Mouse (Mus musculus) heart, embryonic 14.5 days (tissue): ENCODE measurements at regions not wholly inside any gene's neighbourhood (a gene's known extent, or its start where the extent isn't known, plus 50 kb on each side); places are given as distances from the start of the nearest gene placed in this dataset.
"Not testable (repeated sequence)": the region's sequence is repeated elsewhere in the genome, so short reads cannot be mapped to it uniquely, and the experiment has no call there.

ENCODE experiments used
- ATAC-seq: fragments of 200-750 bp; cut with Nextera tagmentation; 2 replicates; pipeline ENCODE4 v1.8.0; 2017; ENCODE audit warnings: low read depth, moderate TSS enrichment; ENCODE audit not compliant: insufficient number of reproducible peaks, insufficient read depth, low FRiP score
- H3K27ac ChIP-seq, 2 experiments: fragments of 200-500 bp in 1 of 2; fragments of 300-500 bp in 1 of 2; sonication (generic) in 1 of 2; replicated peaks in 1 of 2; 2 replicates each; pipeline ENCODE4 v1.5.1; 2012 to 2014; ENCODE audit warnings: low read depth in 2 of 2, low read length in 2 of 2, control low read depth in 1 of 2, mild to moderate bottlenecking in 1 of 2, mixed read lengths in 1 of 2; ENCODE audit not compliant: control insufficient read depth in 1 of 2, insufficient read depth in 1 of 2
- H3K27me3 ChIP-seq: fragments of 300-500 bp; sonication (generic); 2 replicates; pipeline ENCODE4 v1.6.1; 2014; ENCODE audit warnings: mild to moderate bottlenecking, low read length, control low read depth; ENCODE audit not compliant: control insufficient read depth, insufficient read depth
- H3K36me3 ChIP-seq: fragments of 300-500 bp; sonication (generic); 2 replicates; pipeline ENCODE4 v1.6.1; 2014; ENCODE audit warnings: mild to moderate bottlenecking, control low read depth, low read length, mixed read lengths; ENCODE audit not compliant: control insufficient read depth, insufficient read depth
- H3K4me1 ChIP-seq, 2 experiments: fragments of 200-500 bp in 1 of 2; fragments of 300-500 bp in 1 of 2; sonication (generic) in 1 of 2; 2 replicates each; pipeline ENCODE4 v1.6.1; 2012 to 2014; ENCODE audit warnings: low read length in 2 of 2, control low read depth in 1 of 2, mixed read lengths in 1 of 2; ENCODE audit not compliant: control insufficient read depth in 2 of 2, insufficient read depth in 2 of 2
- H3K4me2 ChIP-seq: fragments of 300-500 bp; sonication (generic); 2 replicates; pipeline ENCODE4 v1.6.1; 2014; ENCODE audit warnings: mild to moderate bottlenecking, low read length
- H3K4me3 ChIP-seq, 2 experiments: fragments of 200-500 bp in 1 of 2; fragments of 300-500 bp in 1 of 2; sonication (generic) in 1 of 2; 2 replicates each; pipeline ENCODE4 v1.5.1; 2012 to 2014; ENCODE audit warnings: low read length in 2 of 2, mild to moderate bottlenecking in 2 of 2, control low read depth in 1 of 2, low read depth in 1 of 2, moderate library complexity in 1 of 2; ENCODE audit not compliant: control insufficient read depth in 1 of 2, insufficient read depth in 1 of 2
- H3K9ac ChIP-seq: fragments of 300-500 bp; sonication (generic); 2 replicates; pipeline ENCODE4 v1.6.1; 2014; ENCODE audit warnings: mild to moderate bottlenecking, low read length
- H3K9me3 ChIP-seq: fragments of 300-500 bp; sonication (generic); 2 replicates; pipeline ENCODE4 v1.6.1; 2016; ENCODE audit warnings: low read length, control low read depth; ENCODE audit not compliant: control insufficient read depth
- WGBS: fragments of 180-500 bp; shearing (Covaris S2); extraction: QIAGEN DNeasy Blood & Tissue Kit; methylation state at CpG from one replicate; pipeline ENCODE4 v1.1.7; 2014; 5-methylcytosine and 5-hydroxymethylcytosine counted together

DNA sequence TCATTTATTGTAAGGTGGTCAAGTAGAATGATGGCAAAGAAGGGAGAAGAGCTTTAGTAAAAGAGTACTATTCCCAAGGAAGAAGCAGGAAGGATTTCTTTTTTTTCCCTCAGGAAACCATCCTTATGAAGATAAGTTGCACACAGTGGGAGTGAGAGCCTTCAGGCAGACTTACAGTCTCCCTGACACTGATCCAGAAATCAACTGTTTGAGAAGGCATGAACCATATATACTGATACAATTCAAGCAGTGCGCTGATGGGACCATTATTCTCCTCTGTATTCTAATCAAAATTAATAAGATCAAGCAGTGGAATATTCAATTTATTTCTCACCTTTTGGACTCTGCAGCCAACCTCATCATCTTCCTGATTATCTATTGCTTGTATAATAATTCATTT lies 337.5 kb downstream of the Pros1 start:
- no peaks in the 10 kb centered on the region for H3K4me1 ChIP-seq
- H3K27me3 ChIP-seq = no peaks in the 10 kb centered on the region
- ATAC-seq = no peak
- H3K9me3 ChIP-seq = no peaks in the 10 kb centered on the region
- WGBS = 69% methylated on average over 1 of the region's 1 CpGs
- H3K27ac ChIP-seq = no peak overlapping the region
- no peaks in the 10 kb centered on the region for H3K36me3 ChIP-seq
- no peak overlapping the region for H3K4me2 ChIP-seq
- H3K4me3 ChIP-seq = no peak overlapping the region
- no peak overlapping the region for H3K9ac ChIP-seq

DNA sequence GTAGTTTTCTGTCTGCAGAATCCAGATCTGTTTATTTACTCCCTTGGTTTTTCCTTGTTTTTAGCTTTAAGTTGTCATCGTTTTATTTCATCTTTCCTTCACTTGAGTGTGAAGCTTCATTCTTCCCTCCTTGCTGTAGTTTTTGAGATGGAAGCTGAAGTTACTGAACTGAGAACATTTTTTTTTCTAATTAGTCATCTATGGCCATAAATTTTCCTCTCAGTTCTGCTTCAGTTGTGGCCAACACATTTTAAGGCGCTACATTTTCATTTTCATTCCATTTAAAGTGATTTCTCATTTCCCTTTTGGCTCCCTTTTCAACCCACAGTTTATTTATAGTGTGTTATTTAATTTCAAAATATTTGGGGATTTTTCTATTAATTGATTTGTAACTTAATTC lies 340.5 kb downstream of the Pros1 start:
- no peak for ATAC-seq

DNA sequence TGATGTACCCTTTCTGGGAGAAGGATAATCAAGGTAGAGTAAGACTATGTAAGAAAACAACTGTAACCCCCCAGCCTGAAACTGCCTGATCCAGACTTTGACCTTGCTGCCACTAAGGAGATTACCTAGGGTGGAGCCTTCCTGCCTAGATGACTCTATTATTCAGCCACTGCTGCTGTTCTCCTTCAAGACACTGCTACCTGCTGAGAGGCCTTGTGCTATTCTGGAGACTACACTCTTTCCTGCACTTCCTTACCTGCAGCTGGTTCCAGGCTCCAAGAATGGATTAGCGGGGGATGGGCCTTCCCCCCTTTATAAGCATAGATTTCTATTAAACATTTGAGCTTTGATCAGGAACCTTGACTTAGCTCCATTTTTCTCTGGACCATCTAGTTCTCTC lies 359.4 kb downstream of the Pros1 start:
- not testable (repeated sequence) for ATAC-seq, H3K9ac ChIP-seq, H3K4me1 ChIP-seq, H3K9me3 ChIP-seq, H3K27me3 ChIP-seq, H3K4me2 ChIP-seq, H3K4me3 ChIP-seq, H3K27ac ChIP-seq, H3K36me3 ChIP-seq
- WGBS = 81% methylated on average over 1 of the region's 1 CpGs

More for the DNA sequence above, 340.5 kb downstream of the Pros1 start:
- Histone ChIP-seq H3K4me1 (no peaks in the 10 kb centered on the region), H3K27me3 (no peaks in the 10 kb centered on the region), H3K4me3 (no peak overlapping the region), H3K27ac (no peak overlapping the region), H3K4me2 (no peak overlapping the region), H3K36me3 (no peaks in the 10 kb centered on the region), H3K9me3 (no peaks in the 10 kb centered on the region), H3K9ac (no peak overlapping the region)
- 70% methylated on average over 2 of the region's 2 CpGs for WGBS

DNA sequence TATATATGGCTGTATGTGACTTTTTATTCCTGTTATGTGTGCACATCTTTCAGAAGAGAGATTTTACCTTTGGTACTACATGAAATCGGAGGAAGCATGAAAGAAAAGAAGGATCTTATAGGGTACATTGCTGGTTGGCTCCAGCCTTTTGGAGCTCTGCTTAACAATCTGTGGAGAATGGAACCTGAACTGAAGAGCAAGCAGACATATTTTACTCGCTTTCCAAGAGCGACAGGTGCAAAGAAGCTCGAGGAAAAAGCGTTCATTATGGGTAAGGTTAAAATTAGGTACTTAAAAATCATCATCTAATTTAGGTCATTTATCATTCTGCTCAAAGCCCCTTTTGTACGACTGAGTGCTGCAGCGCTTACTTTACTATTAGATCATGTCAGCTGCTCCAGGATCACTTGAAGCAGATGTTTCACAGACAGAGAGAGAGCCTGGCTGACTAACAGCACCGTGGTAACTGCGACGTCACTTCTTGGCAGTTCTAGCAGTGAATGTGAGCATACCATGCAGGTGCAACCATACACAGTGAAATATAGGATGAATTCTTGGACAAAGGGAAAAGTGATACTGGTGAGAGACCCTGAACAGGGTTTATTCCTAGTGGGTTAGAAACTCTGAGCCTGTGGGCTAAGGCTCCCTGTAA lies 366.2 kb downstream of the Pros1 start:
- Histone ChIP-seq H3K4me1 (no peaks in the 10 kb centered on the region), H3K9me3 (no peaks in the 10 kb centered on the region), H3K4me2 (peak overlapping the region; percentile 3; the same call in 1 of the 2 replicates), H3K36me3 (no peaks in the 10 kb centered on the region), H3K4me3 (no peak overlapping the region), H3K27me3 (no peaks in the 10 kb centered on the region), H3K9ac (no peak overlapping the region), H3K27ac (no peak overlapping the region)
- WGBS = 51% methylated on average over 10 of the region's 10 CpGs
- ATAC-seq = no peak

DNA sequence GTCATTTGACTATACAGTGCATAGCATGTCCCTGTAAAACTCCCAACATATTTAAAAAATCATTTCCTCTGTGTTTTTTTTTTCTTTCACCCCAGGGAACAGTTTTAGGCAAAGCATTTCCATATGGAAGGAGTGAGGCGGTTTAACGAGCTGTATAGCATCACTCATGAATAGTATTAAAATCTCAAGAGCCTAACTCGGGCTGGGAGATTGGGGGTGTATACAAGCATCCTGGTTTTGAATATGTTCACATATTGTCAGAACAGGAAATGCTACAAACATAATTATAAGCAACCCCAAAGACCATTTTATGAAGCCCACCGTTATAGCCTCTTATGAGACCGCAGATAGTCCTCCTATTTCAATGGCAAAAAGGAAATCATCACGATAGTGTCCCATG lies 370.5 kb downstream of the Pros1 start:
- H3K27ac ChIP-seq = no peak overlapping the region
- H3K9ac ChIP-seq = no peak overlapping the region
- H3K4me1 ChIP-seq = no peaks in the 10 kb centered on the region
- no peak for ATAC-seq
- H3K36me3 ChIP-seq = no peaks in the 10 kb centered on the region
- H3K4me2 ChIP-seq = no peak overlapping the region
- 86% methylated on average over 6 of the region's 6 CpGs for WGBS
- H3K9me3 ChIP-seq = no peaks in the 10 kb centered on the region
- no peaks in the 10 kb centered on the region for H3K27me3 ChIP-seq
- no peak overlapping the region for H3K4me3 ChIP-seq

DNA sequence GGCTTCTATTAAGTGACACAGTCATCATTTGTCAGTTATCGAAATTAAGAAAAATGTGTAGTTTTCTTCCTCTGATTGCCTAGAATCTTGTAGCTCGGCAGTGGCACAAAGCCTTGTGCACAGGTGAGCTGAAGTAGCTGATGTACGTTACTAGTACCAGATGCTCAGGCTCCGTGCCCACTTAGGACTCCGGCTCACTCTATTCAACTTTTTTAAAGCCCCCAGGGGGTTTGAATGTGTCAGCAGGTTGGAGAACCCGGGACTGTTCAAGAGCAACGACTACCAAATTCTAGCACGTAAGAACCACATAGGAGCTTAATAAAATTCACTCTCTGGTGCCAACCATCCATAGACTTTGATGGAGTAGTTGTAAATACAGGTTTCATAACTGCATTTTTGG lies 371.0 kb downstream of the Pros1 start:
- Histone ChIP-seq H3K4me3 (no peak overlapping the region), H3K4me1 (no peaks in the 10 kb centered on the region), H3K9ac (no peak overlapping the region), H3K4me2 (no peak overlapping the region), H3K36me3 (no peaks in the 10 kb centered on the region), H3K9me3 (no peaks in the 10 kb centered on the region), H3K27ac (no peak overlapping the region), H3K27me3 (no peaks in the 10 kb centered on the region)
- ATAC-seq = no peak
- WGBS = 76% methylated on average over 8 of the region's 8 CpGs

DNA sequence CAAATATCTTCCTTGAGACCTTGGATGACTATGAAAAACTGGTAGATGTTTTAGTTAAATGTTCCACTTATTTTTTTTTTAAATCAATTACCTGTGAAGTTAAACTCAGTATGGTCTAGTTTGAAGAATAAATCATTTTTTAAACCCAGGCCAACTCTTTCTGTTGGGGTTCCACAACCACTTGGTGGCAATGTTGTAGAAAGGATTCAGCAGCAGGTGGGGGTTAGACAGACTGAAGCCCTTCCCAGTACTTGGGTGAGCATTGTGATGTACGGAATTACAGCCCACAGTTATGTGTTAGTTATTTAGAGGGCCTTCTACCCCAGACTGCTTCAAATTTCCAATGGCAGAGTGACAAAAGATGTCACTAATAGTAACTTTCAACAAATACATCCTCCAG lies 375.0 kb downstream of the Pros1 start:
- H3K27ac ChIP-seq = no peak overlapping the region
- no peaks in the 10 kb centered on the region for H3K4me1 ChIP-seq
- 30% methylated on average over 1 of the region's 1 CpGs for WGBS
- no peaks in the 10 kb centered on the region for H3K9me3 ChIP-seq
- ATAC-seq = no peak
- no peaks in the 10 kb centered on the region for H3K36me3 ChIP-seq
- H3K4me2 ChIP-seq = no peak overlapping the region
- H3K4me3 ChIP-seq = no peak overlapping the region
- no peaks in the 10 kb centered on the region for H3K27me3 ChIP-seq
- H3K9ac ChIP-seq = no peak overlapping the region

DNA sequence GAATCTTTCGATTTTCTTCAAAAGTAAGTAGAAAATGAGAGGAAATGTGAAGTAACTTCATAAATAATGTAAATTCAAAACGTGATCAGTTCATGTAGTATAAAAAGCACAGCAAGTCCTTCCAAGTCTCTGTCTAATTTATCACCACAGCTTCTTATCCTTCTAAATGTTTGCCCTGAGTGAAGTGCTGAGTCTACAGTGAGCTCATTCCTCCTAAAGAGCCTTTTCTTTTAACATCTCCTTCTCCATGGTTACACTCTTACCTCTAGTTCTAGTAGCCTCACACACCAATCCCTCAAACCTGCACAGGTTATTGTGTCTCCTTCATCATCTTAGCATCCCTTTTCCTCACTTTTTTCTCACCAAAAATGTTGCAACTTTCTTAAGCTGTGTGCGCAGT lies 375.5 kb downstream of the Pros1 start:
- no peak overlapping the region for H3K27ac ChIP-seq
- H3K4me3 ChIP-seq = no peak overlapping the region
- no peaks in the 10 kb centered on the region for H3K4me1 ChIP-seq
- no peak for ATAC-seq
- no peak overlapping the region for H3K4me2 ChIP-seq
- no peaks in the 10 kb centered on the region for H3K27me3 ChIP-seq
- no peak overlapping the region for H3K9ac ChIP-seq
- no peaks in the 10 kb centered on the region for H3K9me3 ChIP-seq
- WGBS = 70% methylated on average over 3 of the region's 3 CpGs
- no peaks in the 10 kb centered on the region for H3K36me3 ChIP-seq
